Mouse (Mus musculus) mouse embryonic stem cell (cell line): ENCODE measurements around the gene Hagh.

Source experiments
- in situ Hi-C, 2 experiments: fragments of 300-500 bp; cut with MboI; formaldehyde crosslinking; loops; 1 replicate in 1 of 2; 3 replicates in 1 of 2; pipeline ENCODE4 v1.14.3; 2019 to 2020; ENCODE audit warnings: low sequenced_read_pairs in 2 of 2, low pct_unique_long_range_greater_than_20kb in 1 of 2, mixed read lengths in 1 of 2; ENCODE audit not compliant: unreplicated experiment in 1 of 2

Hagh gene

GRCm38 (mm10) chr17:24839842-24840241, at the start of gene Hagh:
Gene Hagh, plus strand, starts transcription at chr17:24840143.
- in situ Hi-C loops: no loop called here

- in situ Hi-C loops: no loop called here
These were observed 47.8 kb upstream of the Hagh start for GRCm38 (mm10) chr17:24792190-24792589.

GRCm38 (mm10) chr17:24794791-24795190, 45.2 kb upstream of the Hagh start:
- in situ Hi-C loops: no loop called here

GRCm38 (mm10) chr17:24796969-24797368, 43.0 kb upstream of the Hagh start:
- in situ Hi-C loops: no loop called here

GRCm38 (mm10) chr17:24798229-24798628, 41.7 kb upstream of the Hagh start:
- in situ Hi-C loops: no loop called here

DNA sequence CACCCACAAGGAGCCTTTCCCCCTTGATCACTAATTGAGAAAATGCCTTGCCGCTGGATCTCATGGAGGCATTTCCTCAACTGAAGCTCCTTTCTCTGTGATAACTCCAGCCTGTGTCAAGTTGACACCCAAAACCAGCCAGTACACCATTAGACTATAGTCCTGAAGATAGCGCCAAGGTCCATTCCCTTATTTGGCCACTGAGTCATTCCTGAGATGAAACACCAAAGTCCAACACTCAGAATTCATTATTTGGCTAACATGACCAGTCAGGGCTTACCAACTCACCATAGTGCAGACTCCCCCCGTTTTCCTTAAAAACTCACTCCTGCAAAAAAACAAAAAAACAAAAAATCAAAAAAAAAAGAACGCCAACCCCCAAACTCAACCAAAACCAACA, 40.5 kb upstream of the Hagh start:
- in situ Hi-C loops: no loop called here

DNA sequence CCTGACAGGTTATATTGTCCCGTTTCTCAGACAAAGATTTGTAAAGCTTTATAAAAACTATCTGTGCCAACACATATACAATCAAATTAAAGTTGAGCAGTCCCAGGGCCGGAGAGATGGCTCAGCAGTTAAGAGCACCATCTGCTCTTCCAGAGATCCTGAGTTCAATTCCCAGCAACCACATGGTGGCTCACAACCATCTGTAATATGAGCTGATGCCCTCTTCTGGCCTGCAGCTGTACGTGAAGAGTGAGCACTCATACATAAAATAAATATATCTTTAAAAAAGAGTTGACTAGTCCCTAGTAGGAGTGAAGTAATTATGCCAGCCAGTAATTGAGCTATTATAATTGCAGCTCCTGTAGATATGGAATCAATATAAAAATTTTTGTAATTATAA, 39.4 kb upstream of the Hagh start:
- in situ Hi-C loops: no loop called here

DNA sequence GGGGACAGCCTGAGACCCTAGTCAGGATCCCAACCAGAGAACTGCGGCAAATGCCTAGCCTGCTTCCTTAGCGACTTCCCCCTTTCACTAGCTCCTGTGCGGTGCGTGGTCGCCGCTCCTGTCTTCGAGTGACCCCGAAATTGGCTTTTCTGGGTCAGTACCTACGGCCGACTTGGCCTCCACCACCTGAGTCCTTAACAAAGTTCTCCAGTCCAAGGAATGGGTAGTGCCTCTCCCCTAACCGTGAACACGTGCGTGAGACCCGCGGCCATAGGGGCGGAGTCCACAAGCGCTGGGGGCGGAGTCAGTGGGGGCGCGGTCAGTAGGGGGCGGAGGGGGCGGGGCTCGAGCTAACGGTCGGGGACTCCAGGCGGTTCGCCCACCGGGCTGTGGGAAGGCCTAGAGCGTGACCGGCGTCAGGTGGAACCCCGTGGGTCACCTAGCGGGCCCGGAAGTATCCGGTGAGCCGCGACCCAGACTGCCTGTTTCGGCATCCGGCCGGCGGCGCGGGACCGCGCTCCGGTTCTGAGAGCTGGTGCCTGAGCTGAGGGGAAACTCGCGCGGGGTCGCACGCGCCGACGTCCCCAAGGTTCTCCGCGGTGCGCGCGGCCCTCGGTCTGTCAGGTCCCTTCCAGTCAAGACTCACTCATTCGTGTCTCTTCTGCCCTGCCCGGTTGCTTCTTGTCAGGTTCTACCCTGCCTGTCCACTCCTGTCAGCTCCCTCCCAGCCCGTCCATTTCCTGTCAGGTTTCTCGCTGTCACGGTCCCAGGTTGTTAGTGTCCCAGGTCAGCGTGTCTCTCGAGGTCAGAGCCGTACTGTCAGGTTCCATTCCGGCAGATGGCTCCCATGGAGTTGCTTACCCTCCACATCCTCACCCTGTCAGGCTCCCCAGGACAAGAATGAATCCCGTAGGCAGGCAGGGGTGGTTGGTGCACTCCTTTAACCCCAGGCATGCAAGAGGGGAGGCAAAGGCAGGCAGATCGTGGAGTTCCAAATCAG, 35.7 kb upstream of the Hagh start, which contains the start of gene Meiob:
Gene Meiob, plus strand, starts transcription at position 338 of the 1,000 bp plus-strand sequence.
- in situ Hi-C loops: no loop called here

GRCm38 (mm10) chr17:24811211-24811610, 28.7 kb upstream of the Hagh start:
- in situ Hi-C loops: no loop called here

GRCm38 (mm10) chr17:24812215-24812614, 27.7 kb upstream of the Hagh start:
- in situ Hi-C loops: no loop called here

- in situ Hi-C loops: no loop called here
These were observed 24.7 kb upstream of the Hagh start for GRCm38 (mm10) chr17:24815256-24815655.

DNA sequence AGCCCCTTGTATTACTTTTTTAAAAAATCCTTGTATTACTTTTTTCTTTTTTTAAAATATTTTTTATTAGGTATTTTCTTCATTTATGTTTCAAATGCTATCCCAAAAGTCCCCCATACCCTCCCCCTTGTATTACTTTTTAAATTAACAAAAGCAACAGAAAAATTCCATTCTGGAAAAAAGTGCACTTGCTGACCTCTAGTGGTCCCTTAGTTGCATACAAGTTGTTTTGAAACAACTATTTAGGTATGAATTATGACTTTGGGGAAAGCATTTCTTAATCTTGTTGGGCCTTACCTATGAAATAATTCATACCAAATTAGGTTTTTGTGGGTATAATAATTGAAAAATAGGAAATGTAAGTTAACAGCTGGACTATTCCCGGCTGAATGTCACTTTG, 22.4 kb upstream of the Hagh start:
- in situ Hi-C loops: no loop called here

- in situ Hi-C loops: no loop called here
These were observed 21.8 kb upstream of the Hagh start for GRCm38 (mm10) chr17:24818172-24818571.

DNA sequence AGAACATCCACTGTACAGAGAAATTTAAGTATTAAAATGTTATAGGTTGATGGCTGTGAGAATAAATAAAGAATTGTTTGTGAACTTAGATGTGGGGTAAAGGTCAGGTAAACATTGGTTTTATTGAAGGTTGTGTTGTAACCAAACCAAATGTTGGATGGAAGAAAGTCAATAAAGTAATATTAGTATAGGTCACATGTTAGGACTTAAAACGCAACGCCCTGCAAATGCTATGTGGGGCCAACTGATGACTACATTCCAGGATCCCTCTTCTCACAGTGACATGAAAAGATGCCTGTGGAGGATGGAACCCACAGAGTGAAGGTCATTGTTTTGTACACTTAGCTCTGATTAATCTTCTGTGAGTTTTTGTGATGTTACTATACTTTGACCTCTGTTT, 20.5 kb upstream of the Hagh start:
- in situ Hi-C loops: no loop called here

GRCm38 (mm10) chr17:24821351-24822280, 18.3 kb upstream of the Hagh start:
- in situ Hi-C loops: no loop called here

DNA sequence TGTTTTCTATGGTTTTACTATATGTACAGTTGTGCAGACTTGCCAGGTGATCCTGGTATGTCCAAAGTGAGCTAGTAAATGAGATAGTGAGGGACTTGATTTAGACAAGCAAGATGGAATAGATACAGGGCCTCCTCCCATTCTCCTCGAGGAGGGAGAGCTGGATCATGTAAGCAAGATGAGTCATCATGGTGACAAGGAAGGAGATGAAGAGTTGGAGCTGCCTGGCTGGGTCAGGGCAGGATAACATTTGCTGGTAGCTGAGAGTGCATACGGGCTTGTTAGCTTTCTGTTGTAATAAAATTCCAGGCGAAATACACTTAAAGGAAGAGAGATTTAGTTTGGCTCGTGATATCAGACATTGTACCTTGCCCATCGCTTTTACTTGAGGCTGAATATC, 398 bp downstream of the Hagh start:
- in situ Hi-C loops: no loop called here

- in situ Hi-C loops: no loop called here
These were observed 1.2 kb downstream of the Hagh start for GRCm38 (mm10) chr17:24841133-24841532.

GRCm38 (mm10) chr17:24842631-24843030, 2.7 kb downstream of the Hagh start:
- in situ Hi-C loops: no loop called here

- in situ Hi-C loops: no loop called here
These were observed 4.6 kb downstream of the Hagh start for GRCm38 (mm10) chr17:24844525-24844924.
